Mouse (Mus musculus) heart, postnatal 0 days (tissue): ENCODE measurements around the gene Lpcat2b. TPM values are rescaled to one million over a fixed set of nuclear protein-coding genes. Genes with fewer than 3 reads are reported as not detected.
"Not testable (repeated sequence)": the region's sequence is repeated elsewhere in the genome, so short reads cannot be mapped to it uniquely, and the experiment has no call there.

Experiments used
- ATAC-seq: fragments of 200-750 bp; cut with Nextera tagmentation; 2 replicates; pipeline ENCODE4 v1.8.0; 2017; ENCODE audit warnings: low read depth, moderate number of reproducible peaks, moderate library complexity; ENCODE audit not compliant: insufficient read depth
- DNase-seq: peaks from one replicate; pipeline ENCODE4 v3.0.0-alpha.2; 2016; ENCODE audit warnings: low spot score
- H3K27ac ChIP-seq: fragments of 300-500 bp; sonication (generic); 2 replicates; pipeline ENCODE4 v1.5.1; 2014; ENCODE audit warnings: low read depth, mild to moderate bottlenecking
- H3K27me3 ChIP-seq: fragments of 300-500 bp; sonication (generic); 2 replicates; pipeline ENCODE4 v1.6.1; 2014; ENCODE audit warnings: low read length, mixed read lengths; ENCODE audit not compliant: control insufficient read depth, insufficient read depth
- H3K36me3 ChIP-seq: fragments of 300-500 bp; sonication (generic); replicated peaks from 2 replicates; pipeline ENCODE4 v1.6.1; 2014; ENCODE audit warnings: low read length, mixed read lengths; ENCODE audit not compliant: control insufficient read depth, insufficient read depth
- H3K4me1 ChIP-seq: fragments of 300-500 bp; sonication (generic); 2 replicates; pipeline ENCODE4 v1.6.1; 2014; ENCODE audit warnings: antibody characterized with exemption; ENCODE audit not compliant: control insufficient read depth, insufficient read depth
- H3K4me2 ChIP-seq: fragments of 300-500 bp; sonication (generic); 2 replicates; pipeline ENCODE4 v1.6.1; 2014; ENCODE audit warnings: low read depth, mild to moderate bottlenecking, low read length, moderate library complexity
- H3K4me3 ChIP-seq: fragments of 300-500 bp; sonication (generic); 2 replicates; pipeline ENCODE4 v1.5.1; 2014; ENCODE audit warnings: low read depth, low read length
- H3K9ac ChIP-seq: fragments of 300-500 bp; sonication (generic); replicated peaks from 2 replicates; pipeline ENCODE4 v1.6.1; 2014; ENCODE audit warnings: low read depth, low read length, mixed read lengths
- H3K9me3 ChIP-seq: fragments of 300-500 bp; sonication (generic); replicated peaks from 2 replicates; pipeline ENCODE4 v1.6.1; 2016; ENCODE audit warnings: low read length; ENCODE audit not compliant: control insufficient read depth
- CTCF ChIP-seq: IDR thresholded peaks from 2 replicates; pipeline ENCODE4 v1.5.1; 2016; ENCODE audit warnings: antibody characterized with exemption, control low read depth, low read depth
- EP300 ChIP-seq: IDR thresholded peaks from 2 replicates; pipeline ENCODE4 v1.6.1; 2016; ENCODE audit warnings: antibody characterized with exemption, low read depth
- WGBS: fragments of 180-500 bp; shearing (Covaris S2); extraction: QIAGEN DNeasy Blood & Tissue Kit; methylation state at CpG from one replicate; pipeline ENCODE4 v1.1.7; 2014; 5-methylcytosine and 5-hydroxymethylcytosine counted together
- polyA plus RNA-seq: library from polyadenylated mRNA; unstranded; fragments of >200 nt; fragmentation: Nextera tagmentation; extraction: Ambion mirVana; gene quantifications from 2 replicates; pipeline ENCODE4 v1.2.1, GENCODE M21; 2015
- total RNA-seq: library from RNA; depleted of rRNA; stranded (reverse); fragments of >200 nt; gene quantifications from 2 replicates; pipeline ENCODE4 v1.2.3, GENCODE M21; 2014; ENCODE audit warnings: low replicate concordance; rRNA removed

Gene Lpcat2b
- total RNA-seq (not detected in 2 replicates), polyA plus RNA-seq (not detected in 2 replicates)

- Histone ChIP-seq H3K4me1 (no peaks in the 10 kb centered on the region), H3K4me3 (no peak within 1 kb of the TSS), H3K27me3 (no peaks in the 10 kb centered on the region), H3K9ac (no peak within 1 kb of the TSS), H3K9me3 (no peaks in the 10 kb centered on the region), H3K4me2 (no peak within 1 kb of the TSS), H3K36me3 (no peaks in the 10 kb centered on the region), H3K27ac (no peak within 1 kb of the TSS)
- TF ChIP-seq CTCF = no peak
- TF ChIP-seq EP300 = no peak
- DNase-seq (no peak), ATAC-seq (no peak)
- WGBS = 69% methylated on average over 3 of the region's 3 CpGs
Observed at GRCm38 (mm10) chr5:107431249-107431648, at the start of gene Lpcat2b. TSS of gene Lpcat2b (plus strand) at chr5:107431549.

- not testable (repeated sequence) for H3K4me1 ChIP-seq, H3K4me3 ChIP-seq, H3K27ac ChIP-seq, H3K27me3 ChIP-seq, H3K9ac ChIP-seq, H3K9me3 ChIP-seq, ATAC-seq, H3K4me2 ChIP-seq, DNase-seq, H3K36me3 ChIP-seq
Observed at GRCm38 (mm10) chr5:107386448-107386847, 44.9 kb upstream of the Lpcat2b start.

GRCm38 (mm10) chr5:107387788-107388187, 43.6 kb upstream of the Lpcat2b start:
- ATAC-seq (no peak), DNase-seq (no peak)
- Histone ChIP-seq H3K4me3 (no peak overlapping the region), H3K9ac (no peak overlapping the region), H3K27me3 (no peaks in the 10 kb centered on the region), H3K4me2 (no peak overlapping the region), H3K27ac (no peak overlapping the region), H3K36me3 (no peaks in the 10 kb centered on the region; the same call in 1 of the 2 replicates), H3K4me1 (no peaks in the 10 kb centered on the region), H3K9me3 (no peaks in the 10 kb centered on the region)
- WGBS = 89% methylated on average over 1 of the region's 1 CpGs
- TF ChIP-seq EP300 (no peak), CTCF (no peak)

GRCm38 (mm10) chr5:107389373-107389772, 42.0 kb upstream of the Lpcat2b start:
- H3K27me3 ChIP-seq = no peaks in the 10 kb centered on the region
- no peak for TF ChIP-seq CTCF
- H3K4me1 ChIP-seq = no peaks in the 10 kb centered on the region

GRCm38 (mm10) chr5:107394437-107394836, 36.9 kb upstream of the Lpcat2b start:
- WGBS = 46% methylated on average over 2 of the region's 2 CpGs
- Histone ChIP-seq H3K4me1 (no peaks in the 10 kb centered on the region), H3K4me3 (no peak overlapping the region), H3K36me3 (no peaks in the 10 kb centered on the region), H3K9ac (no peak overlapping the region), H3K27me3 (no peaks in the 10 kb centered on the region), H3K9me3 (no peaks in the 10 kb centered on the region), H3K4me2 (no peak overlapping the region), H3K27ac (no peak overlapping the region)
- ATAC-seq (no peak), DNase-seq (no peak)
- TF ChIP-seq EP300 (no peak), CTCF (no peak)

More at GRCm38 (mm10) chr5:107389373-107389772, 42.0 kb upstream of the Lpcat2b start:
- Histone ChIP-seq H3K4me2 (no peak overlapping the region), H3K36me3 (no peaks in the 10 kb centered on the region), H3K9me3 (no peaks in the 10 kb centered on the region), H3K9ac (no peak overlapping the region), H3K27ac (no peak overlapping the region), H3K4me3 (no peak overlapping the region)
- DNase-seq (no peak), ATAC-seq (no peak)
- WGBS = 80% methylated on average over 2 of the region's 2 CpGs

GRCm38 (mm10) chr5:107402436-107402835, 28.9 kb upstream of the Lpcat2b start, which contains the start of gene Ephx4:
TSS of gene Ephx4 (plus strand) at chr5:107402736.
- DNase-seq (no peak), ATAC-seq (no peak)
- Histone ChIP-seq H3K36me3 (no peaks in the 10 kb centered on the region), H3K4me1 (no peaks in the 10 kb centered on the region), H3K9me3 (no peaks in the 10 kb centered on the region), H3K4me3 (peak within 1 kb of the TSS; percentile 50), H3K9ac (peak within 1 kb of the TSS; percentile 47), H3K27me3 (peaks cover 29% of the 10 kb centered on the region), H3K27ac (no peak within 1 kb of the TSS), H3K4me2 (peak within 1 kb of the TSS; percentile 87)
- WGBS = 35% methylated on average over 5 of the region's 5 CpGs
- no peak for TF ChIP-seq EP300
- no peak for TF ChIP-seq CTCF
